Comparison of ENCODE assay signal across 20 mouse cellular contexts in genomic region chr5:25769406-25769805, GRCm38 (mm10). TPM values are rescaled to one million over a fixed set of nuclear protein-coding genes. Genes with fewer than 3 reads are reported as not detected.
DNase-seq lines count a peak whose midpoint lies in the region; ATAC-seq and TF ChIP-seq lines count a peak whose summit lies in the region.
"Had no signal": no experiment of that assay in that cellular context is flagged by ENCODE, and none has a peak within 500 bp of the region (broad histone marks: within the 10 kb centered on the region; RNA-seq: fewer than 3 reads in every experiment).

No protein-coding gene starts in this region.

- DNase-seq in heart, adult 8-10 months (ENCODE audit: low spot score) = no peak
- no peak for DNase-seq in midbrain, embryonic 14.5 days
- peak; percentile 83 for DNase-seq in R1 (ENCODE audit: low read depth, low spot score)
- DNase-seq in hindbrain, postnatal 0 days (ENCODE audit: low spot score) = no peak
- no peak for DNase-seq in retina, postnatal 1 day
- DNase-seq: adrenal gland, postnatal 25 days; cerebellum, adult 18-20 months; cerebellum, postnatal 25 days; gastrocnemius, postnatal 10 days; kidney, adult 11 months; liver, embryonic 13.5 days; lung, postnatal 36 days; right cerebral cortex, postnatal 14 days; spleen, adult 18-20 months; thymus, postnatal 36 days had no signal

- peaks cover 7% of the 10 kb centered on the region for H3K9me3 ChIP-seq in heart, embryonic 14.5 days (ENCODE audit: control insufficient read depth, low read length)
- 0 out of 2 replicates have a peak, but pooled peaks cover 4% of the 10 kb centered on the region for H3K9me3 ChIP-seq in midbrain, embryonic 15.5 days
- H3K9me3 ChIP-seq in midbrain, embryonic 14.5 days (ENCODE audit: control insufficient read depth, low read length) = peaks cover 4% of the 10 kb centered on the region; the same call in 1 of the 2 replicates
- H3K9me3 ChIP-seq in hindbrain, postnatal 0 days (ENCODE audit: low read length) = no peaks in the 10 kb centered on the region
- H3K9me3 ChIP-seq: liver, embryonic 13.5 days had no signal

- H3K4me3 ChIP-seq in heart, embryonic 14.5 days (ENCODE audit: control insufficient read depth in 1 of 2, insufficient read depth in 1 of 2, low read depth in 1 of 2, low read length in 2 of 2) = no peak overlapping the region
- H3K4me3 ChIP-seq in midbrain, embryonic 15.5 days = no peak overlapping the region
- no peak overlapping the region for H3K4me3 ChIP-seq in midbrain, embryonic 14.5 days (replicated peaks; ENCODE audit: low read depth, low read length)
- no peak overlapping the region for H3K4me3 ChIP-seq in hindbrain, postnatal 0 days (ENCODE audit: low read length)
- H3K4me3 ChIP-seq: forebrain, embryonic 12.5 days; liver, embryonic 13.5 days had no signal

- H3K4me1 ChIP-seq in heart, embryonic 14.5 days (ENCODE audit: control insufficient read depth in 2 of 2, insufficient read depth in 2 of 2, low read length in 2 of 2) = peaks cover 3 to 7% of the 10 kb centered on the region in 2 experiments; a peak in 3 of 4 replicates
- no peaks in the 10 kb centered on the region for H3K4me1 ChIP-seq in midbrain, embryonic 15.5 days
- no peaks in the 10 kb centered on the region for H3K4me1 ChIP-seq in midbrain, embryonic 14.5 days (ENCODE audit: control insufficient read depth, insufficient read depth, low read length)
- no peaks in the 10 kb centered on the region for H3K4me1 ChIP-seq in hindbrain, postnatal 0 days (ENCODE audit: insufficient read depth, low read length)
- H3K4me1 ChIP-seq: forebrain, embryonic 12.5 days; liver, embryonic 13.5 days had no signal

- 38% methylated on average over 2 of the region's 2 CpGs for whole genome bisulfite sequencing in heart, embryonic 14.5 days
- 43% methylated on average over 2 of the region's 2 CpGs for WGBS in midbrain, embryonic 15.5 days
- WGBS in midbrain, embryonic 14.5 days = 59% methylated on average over 2 of the region's 2 CpGs
- 44% methylated on average over 2 of the region's 2 CpGs for WGBS in hindbrain, postnatal 0 days

- no peaks in the 10 kb centered on the region for H3K27me3 ChIP-seq in heart, embryonic 14.5 days (ENCODE audit: control insufficient read depth, insufficient read depth, low read length)
- H3K27me3 ChIP-seq in midbrain, embryonic 15.5 days (replicated peaks) = no peaks in the 10 kb centered on the region
- H3K27me3 ChIP-seq in midbrain, embryonic 14.5 days (ENCODE audit: control insufficient read depth, insufficient read depth, low read length) = no peaks in the 10 kb centered on the region
- H3K27me3 ChIP-seq in hindbrain, postnatal 0 days (ENCODE audit: insufficient read depth, low read length) = no peaks in the 10 kb centered on the region
- H3K27me3 ChIP-seq: forebrain, embryonic 12.5 days; liver, embryonic 13.5 days had no signal

- no peak for TF ChIP-seq CTCF in hindbrain, postnatal 0 days (IDR thresholded peaks at IDR 0.05; ENCODE audit: low read depth)

- peak overlapping the region; percentile 49 for H3K4me2 ChIP-seq in heart, embryonic 14.5 days (ENCODE audit: low read length)
- H3K4me2 ChIP-seq in midbrain, embryonic 15.5 days = 0 out of 2 replicates have a peak overlapping the region, but pooled peaks have one; percentile 21
- H3K4me2 ChIP-seq in midbrain, embryonic 14.5 days (ENCODE audit: low read length) = no peak overlapping the region
- peak overlapping the region; percentile 21; the same call in 1 of the 2 replicates for H3K4me2 ChIP-seq in hindbrain, postnatal 0 days (ENCODE audit: low read depth, low read length)
- H3K4me2 ChIP-seq: forebrain, embryonic 12.5 days had no signal

- H3K9ac ChIP-seq in heart, embryonic 14.5 days (ENCODE audit: low read length) = no peak overlapping the region
- H3K9ac ChIP-seq in midbrain, embryonic 15.5 days = no peak overlapping the region
- no peak overlapping the region for H3K9ac ChIP-seq in midbrain, embryonic 14.5 days (replicated peaks; ENCODE audit: low read length)
- H3K9ac ChIP-seq in hindbrain, postnatal 0 days (replicated peaks; ENCODE audit: low read length) = no peak overlapping the region
- H3K9ac ChIP-seq: forebrain, embryonic 12.5 days; liver, embryonic 13.5 days; lung, embryonic 14.5 days had no signal

- no peak for ATAC-seq in heart, embryonic 14.5 days (ENCODE audit: insufficient number of reproducible peaks, insufficient read depth, low FRiP score, low read depth)
- ATAC-seq in midbrain, embryonic 15.5 days (replicated peaks) = no peak
- no peak for ATAC-seq in midbrain, embryonic 14.5 days (ENCODE audit: low FRiP score, low TSS enrichment)
- no peak for ATAC-seq in hindbrain, postnatal 0 days

- H3K27ac ChIP-seq in heart, embryonic 14.5 days (replicated peaks in 1 of 2; ENCODE audit: control insufficient read depth in 1 of 2, insufficient read depth in 1 of 2, low read depth in 2 of 2, low read length in 2 of 2) = no peak overlapping the region
- no peak overlapping the region for H3K27ac ChIP-seq in midbrain, embryonic 15.5 days
- no peak overlapping the region for H3K27ac ChIP-seq in midbrain, embryonic 14.5 days (replicated peaks; ENCODE audit: low read depth, low read length)
- H3K27ac ChIP-seq in hindbrain, postnatal 0 days = no peak overlapping the region
- H3K27ac ChIP-seq: forebrain, embryonic 12.5 days; kidney, postnatal 0 days; liver, embryonic 13.5 days had no signal

- no peaks in the 10 kb centered on the region for H3K36me3 ChIP-seq in heart, embryonic 14.5 days (ENCODE audit: control insufficient read depth, insufficient read depth, low read length)
- no peaks in the 10 kb centered on the region for H3K36me3 ChIP-seq in midbrain, embryonic 15.5 days (replicated peaks)
- H3K36me3 ChIP-seq in midbrain, embryonic 14.5 days (ENCODE audit: control insufficient read depth, insufficient read depth, low read length) = no peaks in the 10 kb centered on the region
- H3K36me3 ChIP-seq in hindbrain, postnatal 0 days (ENCODE audit: insufficient read depth, low read length) = no peaks in the 10 kb centered on the region
- H3K36me3 ChIP-seq: forebrain, embryonic 12.5 days; liver, embryonic 13.5 days had no signal

RNA-seq across cellular contexts. Expression of gene Actr3b, which starts 9.6 kb away (rescaled TPM):
- 40.5 and 43.7 TPM in 2 replicates for polyA plus RNA-seq in heart, embryonic 14.5 days (2014; fragmentation: Nextera tagmentation; extraction: Ambion mirVana)
- total RNA-seq in heart, adult 8-10 months (2022) = 10 to 100 TPM; 41.0 to 62.7 (median 51.3) TPM
- 31.7 and 35.1 TPM in 2 replicates for polyA plus RNA-seq in midbrain, embryonic 15.5 days (2015; fragmentation: Nextera tagmentation; extraction: Ambion mirVana)
- polyA plus RNA-seq in midbrain, embryonic 14.5 days (2014; fragmentation: Nextera tagmentation; extraction: Ambion mirVana) = 28.9 and 31.2 TPM in 2 replicates
- total RNA-seq in hindbrain, postnatal 0 days (2014; rRNA removed) = 18.8 and 25.7 TPM in 2 replicates
- polyA plus RNA-seq in hindbrain, postnatal 0 days (2015; fragmentation: Nextera tagmentation; extraction: Ambion mirVana) = 53.6 and 58.1 TPM in 2 replicates
